Mouse (Mus musculus): ENCODE data around the gene Meaf6.

GRCm38 (mm10) chr4:125097412-125097811, 12.5 kb downstream of the Meaf6 start:
- TF ChIP-seq CTCF (conservative IDR thresholded peaks at IDR 0.05; ENCODE audit: insufficient read depth, insufficient read length, low read depth, low read length), result no peak
- TF ChIP-seq POLR2A (IDR thresholded peaks at IDR 0.05; ENCODE audit: low read depth, low read length), result no peak
